Mouse (Mus musculus): ENCODE measurements around the gene H2al1e. TPM values are rescaled to one million over a fixed set of nuclear protein-coding genes. Genes with fewer than 3 reads are reported as not detected.

Gene H2al1e
- total RNA-seq, 4 experiments from 2014 or later, result not detected

Other genes with a start within 250 kb of the H2al1e start
- not detected for gene H2al1a, start 12.7 kb upstream of the H2al1e start, total RNA-seq (2022)
- not detected for gene H2al1b, start 9.5 kb upstream of the H2al1e start, total RNA-seq (2022)
- not detected for gene H2al1c, start 6.3 kb upstream of the H2al1e start, total RNA-seq (2022)
- not detected for gene H2al1d, start 3.1 kb upstream of the H2al1e start, total RNA-seq (2022)
- not detected for gene H2al1f, start 3.2 kb downstream of the H2al1e start, total RNA-seq (2022)
- not detected for gene H2al1g, start 6.3 kb downstream of the H2al1e start, total RNA-seq (2022)
- gene H2al1h, start 9.6 kb downstream of the H2al1e start, total RNA-seq (2022), result not detected
- gene H2al1i, start 12.7 kb downstream of the H2al1e start, total RNA-seq (2022), result not detected
- not detected for gene H2al1j, start 15.9 kb downstream of the H2al1e start, total RNA-seq (2022)